Mouse (Mus musculus) mouse trophoblast stem cell (cell line): ENCODE measurements around the gene Trim13.
"Not testable (repeated sequence)": the region's sequence is repeated elsewhere in the genome, so short reads cannot be mapped to it uniquely, and the experiment has no call there.

Experiments used
- in situ Hi-C, 2 experiments: fragments of 300-500 bp; cut with MseI, MboI; formaldehyde crosslinking; loops; 2 replicates in 1 of 2; 3 replicates in 1 of 2; pipeline ENCODE4 v1.15.1; 2025

The Trim13 gene

DNA sequence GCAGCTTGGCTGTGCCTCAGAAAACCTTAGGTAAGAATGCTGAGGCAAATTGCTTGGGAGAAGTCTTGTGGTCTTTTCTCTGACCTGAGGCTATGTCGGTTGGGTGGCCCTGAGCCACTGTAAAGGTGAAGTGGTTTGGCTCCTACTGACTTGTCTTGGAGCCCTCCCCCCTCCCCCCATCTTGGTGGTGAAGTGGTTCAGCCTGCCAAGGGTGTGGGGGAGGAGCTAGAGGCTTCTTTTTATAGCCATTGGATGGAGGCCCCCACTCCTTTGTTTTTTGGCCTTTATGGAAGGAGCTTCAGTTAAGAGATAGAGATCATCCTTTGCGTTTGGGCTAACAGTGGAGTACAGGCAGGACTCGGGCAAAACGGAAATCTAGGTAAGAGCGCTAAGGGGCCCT is at the start of gene Trim13:
Gene Trim13 (plus strand): TSS at position 280 of the 400 bp plus-strand sequence.
- in situ Hi-C loops = no loop called here

DNA sequence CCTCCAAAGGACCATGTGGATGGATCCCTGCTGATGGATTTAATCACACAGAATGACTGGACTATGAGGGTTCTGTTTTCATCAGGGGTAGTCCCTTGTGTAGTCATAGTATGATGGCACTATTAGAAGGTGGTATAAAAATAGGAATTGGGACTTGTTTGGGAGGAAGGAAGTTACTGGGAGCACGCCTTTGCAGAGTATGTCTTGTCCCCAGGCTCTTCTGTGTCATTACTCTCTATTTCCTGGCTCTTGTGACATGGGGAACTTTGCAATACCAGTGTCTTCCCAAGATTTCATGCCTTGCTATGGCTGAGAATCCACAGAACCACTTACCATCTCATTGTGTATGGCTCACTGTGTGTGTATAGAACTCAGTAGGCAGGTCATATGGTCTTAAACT is 49.4 kb upstream of the Trim13 start:
- in situ Hi-C loops = no loop called here

DNA sequence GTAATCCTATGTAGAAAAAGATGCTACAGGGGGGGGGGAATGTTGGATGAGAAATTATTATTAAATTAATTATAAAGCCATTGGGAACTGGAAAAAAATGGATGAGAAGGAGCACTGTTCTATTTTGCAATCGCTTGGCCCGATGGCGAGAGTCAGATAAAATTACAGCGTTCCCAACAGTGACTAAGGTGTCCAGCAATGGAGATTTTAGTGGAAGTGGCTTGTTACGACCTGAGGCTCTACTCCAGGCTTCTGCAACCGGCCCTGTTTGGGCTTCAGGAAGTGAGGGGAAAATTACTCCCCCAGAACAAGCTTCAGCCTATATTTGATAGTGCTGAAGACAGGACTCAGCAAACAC is 42.1 kb upstream of the Trim13 start:
- in situ Hi-C loops = loop anchor here in 1 of 2 experiments (25.0 kb wide), 1 partner anchor 481 kb away; no protein-coding TSS in a partner anchor

DNA sequence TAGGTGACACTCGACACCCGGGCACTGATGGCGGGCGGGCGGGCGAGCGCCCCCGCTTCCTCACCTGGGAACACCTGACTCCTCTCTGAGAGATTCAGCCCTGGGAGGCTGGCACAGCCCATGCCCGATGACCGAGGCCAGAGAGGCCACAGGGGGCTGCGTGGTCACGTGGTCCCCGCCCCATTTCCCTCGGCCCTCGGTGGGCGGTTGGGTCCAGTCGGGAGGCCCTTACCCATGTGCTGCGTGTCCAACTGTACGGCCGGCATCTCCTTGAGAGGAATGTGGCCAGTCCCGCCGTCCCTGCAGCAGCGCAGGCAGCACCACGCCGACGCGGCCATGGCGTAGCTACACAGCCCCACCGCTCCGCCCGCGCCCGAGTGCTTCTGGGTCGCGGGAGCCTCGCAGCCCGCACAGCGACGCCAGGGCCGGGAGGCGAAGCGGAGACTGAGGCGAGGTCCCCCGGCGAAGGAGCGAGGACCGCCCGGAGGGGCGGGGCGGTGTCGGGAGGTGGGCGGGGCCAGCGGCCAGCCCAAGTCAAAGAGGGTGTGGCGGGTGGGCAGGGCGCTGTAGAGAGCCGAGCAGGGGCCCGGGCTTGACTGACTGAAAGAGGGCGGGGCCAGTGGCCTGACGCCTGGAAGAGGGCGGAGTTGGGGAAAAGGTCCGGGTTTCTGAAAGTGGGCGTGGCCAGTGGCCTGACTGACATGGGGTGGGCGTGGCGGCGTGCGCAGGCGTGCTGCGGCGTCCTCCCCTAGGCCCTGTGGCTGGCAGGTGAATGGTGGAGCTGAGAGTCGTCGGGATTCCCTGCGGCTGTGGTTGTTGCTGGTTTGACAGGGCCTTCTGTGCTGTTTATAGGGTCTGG is 41.5 kb upstream of the Trim13 start, which contains the start of gene Spryd7:
Gene Spryd7 (minus strand): TSS at position 598 of the 859 bp plus-strand sequence.
- in situ Hi-C loops = loop anchor here in 1 of 2 experiments (25.0 kb wide), 1 partner anchor 481 kb away; no protein-coding TSS in a partner anchor

DNA sequence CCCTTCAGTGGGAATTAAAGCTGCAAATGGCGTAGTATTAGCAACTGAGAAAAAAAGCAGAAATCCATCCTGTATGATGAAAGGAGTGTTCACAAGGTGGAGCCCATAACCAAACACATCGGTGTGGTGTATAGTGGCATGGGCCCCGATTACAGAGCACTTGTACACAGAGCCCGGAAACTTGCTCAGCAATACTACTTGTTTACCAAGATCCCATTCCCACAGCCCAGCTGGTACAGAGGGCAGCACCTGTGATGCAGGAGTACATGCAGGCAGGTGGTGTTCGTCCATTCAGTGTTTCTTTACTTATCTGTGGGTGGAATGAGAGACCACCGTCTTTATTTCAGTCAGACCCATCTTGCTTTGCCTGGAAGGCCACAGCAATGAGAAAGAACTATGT is 39.1 kb upstream of the Trim13 start:
- in situ Hi-C loops = loop anchor here in 1 of 2 experiments (25.0 kb wide), 1 partner anchor 478 kb away; no protein-coding TSS in a partner anchor

DNA sequence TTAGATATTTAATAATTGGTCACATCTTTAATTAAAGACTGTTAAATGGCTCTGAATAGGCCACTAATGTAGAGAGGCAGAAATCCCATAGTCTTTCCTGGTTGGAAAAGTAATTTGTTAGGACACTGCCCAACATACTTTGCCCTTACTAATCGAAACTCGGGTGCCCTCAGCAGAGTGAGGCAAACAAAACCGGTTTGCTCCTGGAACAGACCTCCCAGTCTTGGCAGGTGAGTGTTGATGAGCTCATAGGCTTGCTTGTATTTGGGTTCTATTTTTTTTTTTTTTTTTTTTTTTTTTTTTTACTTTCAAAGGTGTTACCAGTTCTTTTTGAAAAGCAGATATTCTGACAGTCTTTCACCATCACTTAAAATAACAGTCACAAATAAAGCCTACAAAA is 38.2 kb upstream of the Trim13 start:
- in situ Hi-C loops = loop anchor here in 1 of 2 experiments (25.0 kb wide), 1 partner anchor 477 kb away; no protein-coding TSS in a partner anchor

DNA sequence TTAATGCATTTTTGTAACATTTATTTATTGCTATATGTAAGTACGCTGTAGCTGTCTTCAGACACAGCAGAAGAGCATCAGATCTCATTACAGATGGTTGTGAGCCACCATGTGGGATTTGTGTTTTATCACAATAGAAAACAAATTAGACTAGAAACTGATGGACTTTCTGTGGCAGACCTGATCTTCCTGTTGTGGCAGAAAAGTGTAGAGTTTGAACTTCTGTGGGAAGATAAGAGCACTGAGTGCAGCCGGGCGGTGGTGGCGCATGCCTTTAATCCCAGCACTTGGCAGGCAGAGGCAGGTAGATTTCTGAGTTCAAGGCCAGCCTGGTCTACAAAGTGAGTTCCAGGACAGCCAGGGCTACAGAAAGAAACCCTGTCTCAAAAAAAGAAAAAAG is 31.8 kb upstream of the Trim13 start:
- in situ Hi-C loops = loop anchor here in 1 of 2 experiments (25.0 kb wide), 1 partner anchor 471 kb away; no protein-coding TSS in a partner anchor

DNA sequence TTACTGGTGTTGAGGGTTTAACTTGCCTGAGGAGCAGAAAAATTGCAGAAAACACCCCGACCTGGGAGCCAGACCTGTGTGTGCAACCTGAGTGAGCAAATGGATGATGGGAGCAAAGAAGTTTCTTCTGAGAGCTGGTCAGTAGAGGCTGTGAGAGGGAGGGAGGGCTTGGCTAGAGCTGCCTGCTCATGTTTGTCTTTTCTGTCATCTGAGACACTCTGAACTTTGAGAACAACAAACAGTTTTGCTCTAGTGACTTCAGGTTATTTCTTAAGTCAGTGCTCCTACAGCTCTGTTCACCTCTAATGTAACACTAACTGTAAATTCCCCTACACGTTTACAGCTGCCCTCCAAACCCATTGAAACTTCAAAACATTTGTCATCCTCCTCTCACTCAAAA is 28.7 kb upstream of the Trim13 start:
- in situ Hi-C loops = loop anchor here in 1 of 2 experiments (25.0 kb wide), 1 partner anchor 468 kb away; no protein-coding TSS in a partner anchor

DNA sequence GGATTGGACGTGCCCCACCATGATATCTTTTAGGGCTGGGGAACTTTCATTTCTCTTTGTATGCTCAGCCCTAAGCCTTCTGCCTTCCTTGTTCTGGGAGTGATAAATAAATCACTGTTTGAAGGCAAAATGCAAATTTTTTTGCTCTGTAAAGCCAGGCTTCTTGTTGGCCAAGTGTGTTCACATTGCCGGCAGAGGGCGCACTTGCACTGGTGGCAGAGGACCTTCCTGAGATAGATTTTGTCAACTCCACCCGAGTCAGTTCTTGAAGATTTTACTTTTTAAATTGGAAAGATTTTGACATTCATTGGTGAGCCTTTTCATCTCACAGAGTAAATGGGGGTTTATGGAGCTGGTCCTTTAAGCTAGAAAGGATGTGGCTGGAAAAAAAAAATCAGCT is 26.7 kb upstream of the Trim13 start:
- in situ Hi-C loops = loop anchor here in 1 of 2 experiments (25.0 kb wide), 1 partner anchor 466 kb away; no protein-coding TSS in a partner anchor

DNA sequence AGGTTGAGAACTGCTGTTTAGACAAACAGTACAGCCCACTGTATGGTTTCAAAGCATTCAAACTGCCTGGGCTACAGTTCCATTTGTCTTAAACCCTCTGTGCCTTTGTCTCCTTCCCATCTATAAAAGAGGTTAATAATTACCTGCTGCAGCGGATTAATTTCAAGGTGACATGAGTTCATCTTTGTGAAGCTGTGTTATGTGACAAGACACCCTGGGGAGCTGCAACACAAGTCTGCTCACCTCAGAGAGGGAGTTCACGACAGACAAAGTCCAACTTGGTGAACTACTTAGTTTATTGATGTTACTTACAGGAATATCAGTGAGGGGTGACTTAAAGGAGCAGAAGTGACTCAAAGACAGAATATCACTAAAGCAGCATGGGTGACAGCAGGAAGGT is 25.9 kb upstream of the Trim13 start:
- in situ Hi-C loops = loop anchor here in 1 of 2 experiments (25.0 kb wide), 1 partner anchor 465 kb away; no protein-coding TSS in a partner anchor

DNA sequence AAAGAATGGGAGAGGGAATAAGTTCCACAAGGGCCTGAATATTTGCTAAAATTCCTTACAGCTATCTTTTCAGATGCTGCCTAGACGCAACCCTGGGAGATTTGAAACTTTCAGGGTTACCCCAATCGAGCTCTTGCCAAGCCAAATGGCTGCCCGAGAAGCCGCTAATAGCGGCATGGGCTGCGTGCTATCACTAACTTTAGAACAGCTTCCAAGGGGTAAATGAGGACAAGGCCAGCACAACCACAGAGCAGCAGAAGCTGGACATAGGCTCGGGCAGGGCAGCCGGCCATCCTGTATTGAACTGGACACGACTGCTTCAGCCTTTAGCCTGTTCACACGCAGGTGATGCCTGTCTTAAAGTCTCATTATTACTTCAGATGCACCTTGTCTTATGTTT is 23.0 kb upstream of the Trim13 start:
- in situ Hi-C loops = no loop called here

DNA sequence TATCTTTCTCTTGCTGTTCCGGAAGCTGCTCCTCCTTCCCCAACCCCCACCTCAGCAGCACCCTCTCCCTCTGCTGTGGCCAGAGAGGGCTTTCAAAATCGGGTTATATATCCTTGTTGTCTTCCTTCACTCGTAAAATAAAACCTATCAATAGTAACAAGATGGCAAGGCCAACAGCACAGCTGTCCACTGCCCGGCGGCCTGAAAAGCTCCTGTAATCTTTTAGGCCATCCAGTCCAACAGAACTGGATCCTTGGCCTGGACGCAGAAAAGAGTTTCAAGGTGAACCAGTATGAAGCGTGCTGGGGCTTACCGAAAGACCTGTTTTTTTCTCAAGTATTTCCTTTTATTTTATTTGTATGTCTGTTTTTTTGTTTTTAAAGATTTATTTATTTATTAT is 22.1 kb upstream of the Trim13 start:
- in situ Hi-C loops = no loop called here

DNA sequence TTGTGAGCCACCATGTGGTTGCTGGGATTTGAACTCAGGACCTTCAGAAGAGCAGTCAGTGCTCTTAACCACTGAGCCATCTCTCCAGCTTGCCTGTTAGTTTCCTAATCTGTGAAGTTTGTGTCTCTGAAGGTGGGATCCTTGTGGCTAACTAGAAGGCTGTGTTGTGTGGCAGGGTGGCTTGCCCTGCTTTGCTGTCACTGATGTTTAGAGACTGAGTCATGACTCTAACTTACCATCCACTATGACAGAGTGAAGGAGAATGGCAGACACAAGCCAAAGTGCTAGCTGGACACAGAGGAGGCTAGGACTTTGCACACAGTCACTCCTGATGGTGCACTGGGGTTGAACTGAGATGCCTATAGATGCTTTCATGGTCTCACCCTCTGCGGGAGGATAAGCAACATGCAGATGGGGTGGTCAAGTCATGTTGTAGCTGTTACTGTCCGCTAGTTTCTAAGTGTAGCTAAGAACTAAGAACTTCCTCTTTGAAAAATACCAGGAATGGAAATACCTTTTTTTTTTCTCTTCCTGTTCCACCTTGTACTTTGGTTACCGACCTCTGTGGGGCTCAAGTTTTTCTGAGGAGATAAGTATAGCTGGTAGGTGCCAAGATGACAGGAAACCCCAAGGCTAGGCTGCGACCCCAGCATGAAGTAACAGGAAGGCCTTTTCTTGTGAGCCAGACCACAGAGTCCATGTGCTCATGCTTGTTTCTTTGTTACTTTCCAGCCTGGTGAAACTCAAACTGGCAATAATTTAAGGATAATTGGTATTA is 8.6 kb upstream of the Trim13 start:
- in situ Hi-C loops = no loop called here

DNA sequence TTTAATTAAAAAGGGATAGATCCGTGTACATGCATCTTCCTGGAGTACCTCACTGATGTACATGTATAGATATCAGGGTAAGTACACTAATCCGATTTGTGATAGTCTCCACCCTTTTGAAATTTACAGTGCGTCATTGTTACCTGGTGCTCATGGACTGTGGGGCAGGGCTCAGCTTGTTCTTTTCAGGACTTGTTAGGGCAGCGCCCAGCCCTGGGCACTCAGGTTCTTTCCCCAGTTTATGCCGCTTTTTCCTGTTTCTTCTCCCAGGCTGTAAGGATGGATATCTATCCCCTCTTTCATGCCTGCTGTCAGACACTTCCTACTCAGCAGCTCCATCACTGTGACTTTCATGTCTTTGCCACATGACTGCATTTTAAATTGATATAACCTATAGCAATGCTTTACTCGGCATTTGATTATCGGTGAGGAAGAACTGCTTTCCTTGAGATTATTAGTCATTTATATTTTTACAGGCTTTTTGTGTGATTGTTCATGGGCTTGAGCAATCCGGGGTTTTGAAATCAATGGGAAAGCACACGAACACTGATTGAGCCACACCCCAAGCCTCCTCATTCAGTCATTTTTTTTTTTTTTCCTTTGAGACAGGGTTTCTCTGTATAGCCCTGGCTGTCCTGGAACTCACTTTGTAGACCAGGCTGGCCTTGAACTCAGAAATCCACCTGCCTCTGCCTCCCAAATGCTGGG is 1.2 kb upstream of the Trim13 start:
- in situ Hi-C loops = no loop called here

DNA sequence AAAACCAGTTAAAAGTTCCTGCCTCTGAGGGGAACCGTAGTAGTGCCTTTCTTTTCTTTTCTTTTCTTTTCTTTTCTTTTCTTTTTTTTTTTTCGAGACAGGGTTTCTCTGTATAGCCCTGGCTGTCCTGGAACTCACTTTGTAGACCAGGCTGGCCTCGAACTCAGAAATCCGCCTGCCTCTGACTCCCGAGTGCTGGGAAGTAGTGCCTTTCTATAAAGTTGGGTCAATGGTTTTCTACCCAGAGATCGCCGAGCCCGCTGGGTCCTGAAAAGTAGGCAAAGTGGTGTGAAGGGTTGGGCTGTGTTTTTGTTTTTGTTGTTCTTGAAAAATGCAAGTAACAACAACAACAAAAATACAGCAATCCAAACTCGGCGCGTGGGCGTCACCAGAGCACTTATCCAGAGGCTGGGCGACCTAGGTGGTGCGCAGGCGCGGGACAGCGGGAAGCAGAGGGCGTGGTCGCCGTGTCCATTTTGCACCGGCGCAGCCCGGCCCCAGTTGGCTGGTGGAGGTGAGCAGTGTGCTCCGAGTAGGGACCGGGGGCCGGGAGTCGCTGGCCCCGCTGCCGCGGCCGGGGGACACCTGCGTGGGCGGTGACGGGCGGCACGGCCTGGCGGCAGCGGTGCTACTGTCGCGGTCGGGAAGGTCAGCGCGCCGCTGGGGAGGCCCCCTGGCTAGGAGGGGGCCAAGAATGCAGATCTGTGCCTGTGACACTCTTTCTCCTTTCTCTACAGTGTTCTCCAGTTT is 1.2 kb downstream of the Trim13 start:
- in situ Hi-C loops = no loop called here

DNA sequence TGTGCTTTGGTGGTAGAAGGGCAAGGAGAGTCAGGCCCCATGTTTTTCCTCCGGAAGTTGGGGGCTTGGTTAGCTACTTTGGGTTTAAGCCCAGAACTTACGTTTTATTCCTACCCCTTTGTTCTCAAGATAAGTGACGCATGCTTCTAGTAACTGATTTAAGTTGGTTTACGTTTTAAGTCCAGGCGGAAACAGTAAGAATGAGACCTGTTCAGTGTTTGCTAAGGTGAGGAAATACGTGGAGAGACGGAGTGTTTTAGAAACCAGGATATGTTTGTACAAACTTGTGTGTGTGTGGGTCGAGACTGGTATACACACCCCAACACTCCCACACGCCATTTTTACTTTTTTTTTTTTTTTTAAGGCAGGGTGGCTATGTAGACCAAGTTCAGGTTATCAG is 3.3 kb downstream of the Trim13 start:
- in situ Hi-C loops = no loop called here

DNA sequence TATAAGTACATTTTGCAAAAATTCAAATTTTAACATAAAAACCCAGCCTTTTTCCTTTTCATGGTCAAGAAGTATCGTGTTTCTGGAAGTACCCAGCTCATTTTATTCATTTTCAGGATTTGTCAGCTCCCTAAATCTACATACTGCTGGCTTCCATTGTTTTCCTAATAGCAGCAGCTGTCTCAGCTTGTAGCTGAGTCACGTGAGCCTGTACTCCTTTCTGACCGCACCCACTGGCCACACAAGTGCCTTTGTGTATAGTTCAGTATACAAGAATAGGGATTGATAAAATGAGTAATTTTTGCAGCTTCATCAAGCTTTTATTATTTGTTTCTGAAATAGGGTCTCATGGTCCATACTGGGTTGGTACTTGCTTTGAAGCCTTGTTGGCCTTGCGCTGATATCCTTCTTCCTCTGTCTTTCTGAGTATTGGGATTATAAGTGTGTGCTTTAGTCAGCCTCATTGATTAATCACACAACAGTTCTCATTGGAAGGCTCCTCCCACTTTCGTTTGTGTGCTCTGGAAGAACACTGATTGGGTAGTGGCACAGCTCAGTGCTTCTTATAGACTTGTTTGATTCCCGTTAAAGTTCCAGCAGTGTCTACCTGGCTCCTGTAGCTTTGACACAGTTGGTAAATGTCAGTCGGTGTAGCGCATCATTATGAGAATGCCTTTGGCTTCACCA is 5.2 kb downstream of the Trim13 start:
- in situ Hi-C loops = no loop called here

DNA sequence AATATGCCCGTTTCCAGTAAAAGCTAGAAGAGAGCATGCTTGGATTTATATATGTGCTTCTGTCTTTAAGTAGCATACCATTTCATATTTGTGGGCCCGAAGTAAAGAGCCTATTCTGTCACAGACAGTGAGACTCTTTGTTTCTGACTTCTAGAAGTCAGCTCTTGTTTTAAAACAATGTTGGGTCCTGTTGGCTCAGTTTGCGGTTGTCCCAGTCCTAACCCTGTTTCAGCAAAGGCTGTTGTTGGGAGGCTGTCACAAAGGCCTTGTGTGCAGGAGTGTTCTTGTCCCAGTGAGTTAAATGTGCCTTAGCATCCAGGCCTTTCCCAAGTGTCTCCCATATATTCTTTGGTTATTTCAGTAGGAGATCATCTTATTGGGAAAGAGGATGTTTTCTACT is 6.0 kb downstream of the Trim13 start:
- in situ Hi-C loops = no loop called here

DNA sequence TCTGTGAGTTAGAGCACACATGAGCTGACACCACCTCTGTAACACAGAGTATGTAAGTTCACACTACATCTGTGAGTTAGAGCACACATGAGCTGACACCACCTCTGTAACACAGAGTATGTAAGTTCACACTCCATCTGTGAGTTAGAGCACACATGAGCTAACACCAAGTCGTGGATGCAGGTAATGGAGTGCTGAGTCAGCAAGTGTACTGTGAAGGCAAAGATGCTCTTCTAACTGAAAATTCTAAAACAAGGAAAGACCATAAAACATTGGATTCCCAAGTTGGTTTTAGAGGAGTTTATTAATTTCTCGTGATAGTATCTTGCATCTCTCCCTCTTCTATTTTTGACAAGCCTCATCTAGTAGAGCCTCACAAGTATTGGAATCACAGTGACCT is 8.0 kb downstream of the Trim13 start:
- in situ Hi-C loops = not testable (repeated sequence)

DNA sequence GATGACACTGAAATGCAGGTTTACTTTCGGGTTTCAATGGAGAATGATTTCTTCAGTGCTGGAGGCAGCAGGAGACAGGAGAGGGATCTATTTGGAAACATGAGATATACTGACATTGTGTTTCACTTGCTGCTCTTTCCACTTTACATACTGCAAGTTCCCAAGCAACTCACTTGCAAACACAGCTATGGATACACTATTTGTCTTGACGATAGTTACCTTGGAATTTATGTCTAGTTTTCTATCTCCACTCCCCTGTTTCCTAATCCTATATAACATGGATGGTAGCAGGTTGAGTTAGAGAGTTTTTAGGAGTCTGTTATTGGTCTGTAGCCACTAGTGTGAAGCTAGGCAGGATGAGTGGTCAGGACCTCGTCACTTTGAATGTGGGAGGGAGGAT is 9.1 kb downstream of the Trim13 start, which contains the start of gene Kcnrg:
Gene Kcnrg (plus strand): TSS at position 301 of the 400 bp plus-strand sequence.
- in situ Hi-C loops = no loop called here
